Mouse (Mus musculus): Measurements from ENCODE around the gene Yipf1. TPM values are rescaled to one million over a fixed set of nuclear protein-coding genes. Genes with fewer than 3 reads are reported as not detected.
A peak's percentile ranks its signal among the peaks of the same experiment; 100 is the strongest.
"Not testable (repeated sequence)": the region's sequence is repeated elsewhere in the genome, so short reads cannot be mapped to it uniquely, and the experiment has no call there.

Yipf1 gene
- total and polyA plus RNA-seq, 2 experiments: 38.7 to 52.3 TPM

- no peaks in the 10 kb centered on the region for H3K4me1 ChIP-seq (ENCODE audit: control insufficient read depth, insufficient read depth, low read length)
- H3K9ac ChIP-seq (ENCODE audit: low read depth, low read length): no peak overlapping the region
- no peaks in the 10 kb centered on the region for H3K27me3 ChIP-seq (ENCODE audit: control insufficient read depth, insufficient read depth, low read length)
- no peak overlapping the region for H3K27ac ChIP-seq (replicated peaks; ENCODE audit: insufficient read depth, low read depth, low read length)
- 90% methylated on average over 4 of the region's 4 CpGs for WGBS
- no peak for DNase-seq (ENCODE audit: extremely low read depth, low read depth, low spot score)
- H3K4me3 ChIP-seq (ENCODE audit: insufficient read depth, low read depth, low read length): no peak overlapping the region
- no peaks in the 10 kb centered on the region for H3K79me2 ChIP-seq (ENCODE audit: control insufficient read depth, insufficient read depth, low read length)
- H3K36me3 ChIP-seq (ENCODE audit: control insufficient read depth, insufficient read depth, low read length): no peaks in the 10 kb centered on the region; the same call in 1 of the 2 replicates
- no peak for TF ChIP-seq POLR2A (IDR thresholded peaks at IDR 0.05; ENCODE audit: extremely low read depth, insufficient read depth, low read length)
These were observed 48.6 kb downstream of the Yipf1 start for GRCm38 (mm10) chr4:107362755-107363154.

DNA sequence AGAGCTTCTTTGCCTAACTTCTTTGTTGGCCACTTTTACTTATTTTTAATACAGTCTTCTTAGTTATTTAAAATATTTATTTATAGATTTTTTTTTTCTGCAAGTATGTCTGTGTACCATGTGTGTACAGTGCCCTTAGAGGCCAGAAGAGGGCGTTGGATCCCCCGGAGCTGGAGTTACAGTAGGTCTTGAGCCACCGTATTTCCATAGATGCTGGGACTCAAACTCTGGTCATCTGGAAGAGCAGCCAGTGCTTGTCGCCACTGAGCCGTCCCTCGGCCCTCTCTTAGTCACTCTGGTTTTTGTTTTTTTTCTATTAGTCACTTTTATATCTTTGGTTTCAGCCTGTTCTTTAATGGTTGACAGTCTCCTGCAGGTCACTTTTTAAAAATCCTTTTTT is 49.4 kb downstream of the Yipf1 start:
- Histone ChIP-seq H3K4me3 (ENCODE audit: insufficient read depth, low read depth, low read length) (no peak overlapping the region), H3K4me1 (ENCODE audit: control insufficient read depth, insufficient read depth, low read length) (peaks cover 3% of the 10 kb centered on the region; the same call in 1 of the 2 replicates), H3K27ac (replicated peaks; ENCODE audit: insufficient read depth, low read depth, low read length) (no peak overlapping the region), H3K27me3 (ENCODE audit: control insufficient read depth, insufficient read depth, low read length) (no peaks in the 10 kb centered on the region), H3K79me2 (ENCODE audit: control insufficient read depth, insufficient read depth, low read length) (no peaks in the 10 kb centered on the region), H3K9ac (ENCODE audit: low read depth, low read length) (no peak overlapping the region), H3K36me3 (ENCODE audit: control insufficient read depth, insufficient read depth, low read length) (no peaks in the 10 kb centered on the region; the same call in 1 of the 2 replicates)
- WGBS: 83% methylated on average over 6 of the region's 6 CpGs
- no peak for DNase-seq (ENCODE audit: extremely low read depth, low read depth, low spot score)
- TF ChIP-seq POLR2A (IDR thresholded peaks at IDR 0.05; ENCODE audit: extremely low read depth, insufficient read depth, low read length) (no peak), CTCF (IDR thresholded peaks at IDR 0.05; ENCODE audit: low read depth, low read length) (peak; percentile 16; the same call in 1 of the 2 replicates)

DNA sequence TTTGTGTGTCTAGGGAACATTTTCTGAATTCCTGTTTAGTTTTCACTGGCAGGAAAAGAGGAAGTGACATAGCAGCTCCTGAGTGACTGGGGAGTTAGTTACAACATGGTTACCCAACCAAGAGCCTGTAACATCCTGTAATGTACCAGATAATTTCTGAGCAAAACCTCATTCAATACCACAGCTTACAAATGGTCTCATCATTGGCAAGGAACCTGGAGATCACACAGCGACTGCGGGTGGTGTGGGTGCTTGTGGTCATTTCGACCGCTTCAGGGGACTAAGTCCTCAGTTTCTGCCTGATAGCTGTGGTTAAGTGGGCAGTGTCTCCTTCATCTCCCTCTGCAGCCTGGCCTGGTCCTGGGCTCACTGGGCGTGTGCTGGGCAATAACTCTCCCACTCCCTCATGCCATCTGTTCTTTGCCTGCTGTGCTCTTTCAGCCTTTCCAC is 50.1 kb downstream of the Yipf1 start:
- Histone ChIP-seq H3K79me2 (ENCODE audit: control insufficient read depth, insufficient read depth, low read length) (no peaks in the 10 kb centered on the region), H3K27me3 (ENCODE audit: control insufficient read depth, insufficient read depth, low read length) (no peaks in the 10 kb centered on the region), H3K9ac (ENCODE audit: low read depth, low read length) (no peak overlapping the region), H3K4me3 (ENCODE audit: insufficient read depth, low read depth, low read length) (no peak overlapping the region), H3K4me1 (ENCODE audit: control insufficient read depth, insufficient read depth, low read length) (peaks cover 3% of the 10 kb centered on the region; the same call in 1 of the 2 replicates), H3K27ac (replicated peaks; ENCODE audit: insufficient read depth, low read depth, low read length) (no peak overlapping the region), H3K36me3 (ENCODE audit: control insufficient read depth, insufficient read depth, low read length) (no peaks in the 10 kb centered on the region; the same call in 1 of the 2 replicates)
- WGBS: 90% methylated on average over 5 of the region's 5 CpGs
- no peak for TF ChIP-seq CTCF (IDR thresholded peaks at IDR 0.05; ENCODE audit: low read depth, low read length)
- no peak for TF ChIP-seq POLR2A (IDR thresholded peaks at IDR 0.05; ENCODE audit: extremely low read depth, insufficient read depth, low read length)
- DNase-seq (ENCODE audit: extremely low read depth, low read depth, low spot score): no peak

DNA sequence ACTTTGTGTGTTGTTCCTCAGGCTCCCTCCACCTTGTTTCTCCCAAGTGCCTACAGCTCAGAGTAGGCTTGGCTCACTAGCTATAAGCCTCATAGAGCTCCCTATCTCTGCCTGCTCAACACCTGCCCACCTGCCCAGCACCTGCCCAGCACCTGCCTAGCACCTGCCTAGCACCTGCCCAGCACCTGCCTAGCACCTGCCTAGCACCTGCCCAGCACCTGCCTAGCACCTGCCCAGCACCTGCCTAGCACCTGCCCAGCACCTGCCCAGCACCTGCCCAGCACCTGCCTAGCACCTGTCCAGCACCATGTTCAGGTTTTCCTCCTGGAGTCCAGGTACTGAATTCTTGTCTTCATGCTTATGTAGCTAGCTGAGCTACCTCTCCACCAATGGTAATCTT is 52.2 kb downstream of the Yipf1 start:
- not testable (repeated sequence) for H3K4me3 ChIP-seq (ENCODE audit: insufficient read depth, low read depth, low read length); DNase-seq (ENCODE audit: extremely low read depth, low read depth, low spot score); H3K9ac ChIP-seq (ENCODE audit: low read depth, low read length); H3K36me3 ChIP-seq (ENCODE audit: control insufficient read depth, insufficient read depth, low read length); H3K27me3 ChIP-seq (ENCODE audit: control insufficient read depth, insufficient read depth, low read length); H3K4me1 ChIP-seq (ENCODE audit: control insufficient read depth, insufficient read depth, low read length); H3K27ac ChIP-seq (replicated peaks; ENCODE audit: insufficient read depth, low read depth, low read length); H3K79me2 ChIP-seq (ENCODE audit: control insufficient read depth, insufficient read depth, low read length)

DNA sequence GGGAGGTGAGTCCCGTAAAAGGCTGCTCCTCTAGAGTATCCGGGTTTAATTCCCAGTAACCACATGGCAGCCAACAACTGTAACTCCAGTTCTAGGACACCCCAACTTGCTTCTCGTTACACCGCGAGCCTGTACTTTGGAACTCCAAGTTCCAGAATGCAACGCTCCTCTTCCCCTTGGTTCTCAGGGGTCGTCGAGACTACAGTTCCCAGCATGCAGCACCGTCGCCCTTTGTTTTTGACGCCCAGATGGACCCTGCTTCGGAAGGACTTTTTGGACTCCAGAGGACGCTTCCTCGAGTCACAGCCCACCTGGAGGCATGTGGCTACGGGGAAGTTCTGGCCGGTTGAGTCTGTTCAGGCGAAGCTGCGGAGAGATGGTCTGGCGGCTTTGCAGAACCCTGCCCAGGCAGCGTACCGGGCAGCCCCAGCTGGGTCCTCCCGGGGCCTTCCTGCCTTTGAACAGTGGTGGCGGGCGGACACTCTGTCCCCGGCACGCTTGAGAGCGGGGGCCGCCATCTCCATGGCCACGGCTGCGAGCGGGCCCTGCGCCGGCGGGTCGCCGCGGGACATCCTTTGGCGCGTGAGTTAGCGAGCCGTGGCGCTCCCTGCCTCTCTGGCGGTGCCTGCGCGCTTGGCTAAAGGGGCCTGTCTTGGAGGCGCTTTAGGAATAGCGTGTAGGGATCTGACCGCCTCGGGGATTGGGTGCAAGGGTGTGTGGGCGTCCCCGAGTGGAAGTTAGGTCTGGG is 53.6 kb downstream of the Yipf1 start, which contains the start of gene Ndc1:
Gene Ndc1 (plus strand): TSS at position 218 of the 748 bp plus-strand sequence.
- Histone ChIP-seq H3K4me3 (ENCODE audit: insufficient read depth, low read depth, low read length) (peak within 1 kb of the TSS; percentile 67), H3K36me3 (ENCODE audit: control insufficient read depth, insufficient read depth, low read length) (no peaks in the 10 kb centered on the region), H3K9ac (ENCODE audit: low read depth, low read length) (peak within 1 kb of the TSS; percentile 76), H3K4me1 (ENCODE audit: control insufficient read depth, insufficient read depth, low read length) (peaks cover 3% of the 10 kb centered on the region; the same call in 1 of the 2 replicates), H3K27me3 (ENCODE audit: control insufficient read depth, insufficient read depth, low read length) (no peaks in the 10 kb centered on the region), H3K27ac (replicated peaks; ENCODE audit: insufficient read depth, low read depth, low read length) (peak within 1 kb of the TSS; percentile 72), H3K79me2 (ENCODE audit: control insufficient read depth, insufficient read depth, low read length) (no peaks in the 10 kb centered on the region)
- peak; percentile 90 for DNase-seq (ENCODE audit: extremely low read depth, low read depth, low spot score)
- TF ChIP-seq POLR2A (IDR thresholded peaks at IDR 0.05; ENCODE audit: extremely low read depth, insufficient read depth, low read length) (no peak), CTCF (IDR thresholded peaks at IDR 0.05; ENCODE audit: low read depth, low read length) (no peak)
- WGBS: under 1% methylated on average over 51 of the region's 51 CpGs

DNA sequence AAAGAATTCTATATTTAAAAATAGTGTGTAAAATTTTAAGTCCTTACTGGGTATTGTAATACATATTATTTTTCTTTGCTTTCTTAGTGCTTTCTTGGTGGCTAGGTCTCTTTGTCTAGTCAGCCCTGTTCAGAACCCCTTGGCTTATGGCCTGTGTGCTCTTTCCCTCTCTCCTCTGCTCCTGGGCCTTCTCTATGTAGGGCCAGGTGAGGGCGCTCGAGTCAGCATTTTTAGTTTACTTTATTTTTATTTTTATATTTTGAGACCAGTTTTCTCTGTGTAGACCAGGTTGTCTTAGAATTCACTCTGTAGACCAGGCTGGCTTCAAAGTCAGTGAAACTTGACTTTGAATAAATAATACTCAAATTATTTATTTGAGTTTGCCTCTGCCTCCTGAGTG is 58.1 kb downstream of the Yipf1 start:
- no peaks in the 10 kb centered on the region for H3K79me2 ChIP-seq (ENCODE audit: control insufficient read depth, insufficient read depth, low read length)
- DNase-seq (ENCODE audit: extremely low read depth, low read depth, low spot score): no peak
- TF ChIP-seq CTCF (IDR thresholded peaks at IDR 0.05; ENCODE audit: low read depth, low read length) (peak; percentile 54; the same call in 1 of the 2 replicates), POLR2A (IDR thresholded peaks at IDR 0.05; ENCODE audit: extremely low read depth, insufficient read depth, low read length) (no peak)
- H3K27me3 ChIP-seq (ENCODE audit: control insufficient read depth, insufficient read depth, low read length): no peaks in the 10 kb centered on the region
- peaks cover 3% of the 10 kb centered on the region; the same call in 1 of the 2 replicates for H3K4me1 ChIP-seq (ENCODE audit: control insufficient read depth, insufficient read depth, low read length)
- no peak overlapping the region for H3K9ac ChIP-seq (ENCODE audit: low read depth, low read length)
- H3K36me3 ChIP-seq (ENCODE audit: control insufficient read depth, insufficient read depth, low read length): peaks cover 4% of the 10 kb centered on the region; the same call in 1 of the 2 replicates
- WGBS: 55% methylated on average over 2 of the region's 2 CpGs
- no peak overlapping the region for H3K4me3 ChIP-seq (ENCODE audit: insufficient read depth, low read depth, low read length)
- H3K27ac ChIP-seq (replicated peaks; ENCODE audit: insufficient read depth, low read depth, low read length): no peak overlapping the region
